Mouse (Mus musculus) bone marrow, adult 2 months (tissue): ENCODE measurements around the gene P2rx1.

Experiments used
- CTCF ChIP-seq: fragments of 200-500 bp; IDR thresholded peaks from 2 replicates; pipeline ENCODE4 v1.5.1; 2011; ENCODE audit warnings: low read length, control low read depth; ENCODE audit not compliant: control insufficient read depth, insufficient read depth
- POLR2A ChIP-seq: fragments of 200-500 bp; IDR thresholded peaks from 2 replicates; pipeline ENCODE4 v1.6.1; 2011; ENCODE audit warnings: low read depth, mild to moderate bottlenecking, control low read depth, low read length, borderline replicate concordance; ENCODE audit not compliant: control insufficient read depth

- no peak for TF ChIP-seq CTCF
- TF ChIP-seq POLR2A = no peak
Observed at GRCm38 (mm10) chr11:72990688-72991087, 8.2 kb upstream of the P2rx1 start.
